Mouse (Mus musculus): ENCODE measurements around the gene Fkbp5.

Gene Fkbp5

DNA sequence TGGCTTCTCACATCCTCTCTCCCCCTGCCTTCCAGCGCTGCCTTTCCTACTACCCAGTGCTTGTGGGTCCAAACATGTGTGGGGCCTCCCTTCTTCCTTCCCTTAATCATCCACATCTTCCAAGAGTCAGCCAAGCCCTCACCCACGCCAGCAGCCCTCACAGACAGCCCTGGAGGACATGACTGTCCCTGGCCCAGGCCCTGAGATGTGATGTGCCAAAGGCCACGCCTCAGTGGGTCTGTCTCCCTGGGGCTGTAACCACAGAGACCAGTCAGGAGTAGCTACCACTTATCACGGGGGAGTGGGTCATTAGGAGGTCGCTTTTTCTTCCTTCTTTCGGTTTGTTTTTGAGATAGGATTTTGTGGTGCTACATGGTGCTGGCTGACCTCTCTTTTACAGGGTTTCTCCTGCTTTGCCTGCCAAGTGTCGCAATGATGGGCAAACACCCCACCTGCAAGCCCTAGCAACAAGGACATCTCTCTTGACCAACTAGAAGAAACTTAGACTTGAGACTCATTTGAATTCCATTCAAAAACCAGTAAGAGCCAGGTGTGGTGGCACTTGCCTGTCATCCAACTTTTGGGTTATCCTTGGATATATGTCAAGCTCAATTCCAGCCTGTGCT lies 15.0 kb downstream of the Fkbp5 start:
- DNase-seq = no peak

GRCm38 (mm10) chr17:28500465-28500864 lies 16.9 kb downstream of the Fkbp5 start:
- no peak for DNase-seq

DNA sequence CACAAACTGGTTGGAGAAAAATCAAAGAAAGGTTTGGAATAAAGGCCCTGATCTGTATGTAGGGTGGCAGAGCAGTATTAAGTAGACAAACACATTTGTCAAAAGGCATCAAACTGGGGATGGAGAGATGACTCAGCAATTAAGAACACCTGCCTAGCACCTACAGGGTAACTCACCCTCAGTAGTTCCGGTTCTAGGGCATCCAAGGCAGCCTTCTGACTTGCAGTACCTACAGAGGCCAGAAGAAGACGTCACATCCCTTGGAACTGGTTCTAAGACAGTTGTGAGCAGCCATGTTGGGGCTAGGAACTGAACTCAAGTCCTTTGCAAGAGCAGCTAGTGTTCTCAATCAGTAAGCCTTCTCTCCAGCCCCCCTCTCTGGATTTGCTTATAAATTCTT lies 18.1 kb downstream of the Fkbp5 start:
- DNase-seq = no peak

DNA sequence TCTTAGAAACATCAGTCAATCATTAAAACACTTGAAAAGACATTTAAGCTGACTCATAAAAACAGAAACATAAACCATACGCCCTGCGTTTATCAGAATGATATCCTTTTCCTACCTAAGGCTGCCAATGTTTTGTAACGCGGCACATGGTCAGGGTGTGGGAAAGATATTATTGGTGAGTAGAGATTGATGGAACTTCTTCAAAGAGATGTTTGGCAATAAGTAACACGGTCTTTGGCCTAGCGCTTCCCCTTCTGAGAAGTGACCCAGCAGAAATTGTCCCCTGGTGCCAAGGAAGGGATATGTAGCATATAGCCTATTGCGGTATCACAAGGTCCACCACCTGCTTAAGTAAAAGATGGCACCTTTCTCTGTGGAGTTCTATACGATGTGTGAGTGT lies 21.5 kb downstream of the Fkbp5 start:
- no peak for DNase-seq

GRCm38 (mm10) chr17:28491035-28491770 lies 26.1 kb downstream of the Fkbp5 start:
- DNase-seq = no peak

DNA sequence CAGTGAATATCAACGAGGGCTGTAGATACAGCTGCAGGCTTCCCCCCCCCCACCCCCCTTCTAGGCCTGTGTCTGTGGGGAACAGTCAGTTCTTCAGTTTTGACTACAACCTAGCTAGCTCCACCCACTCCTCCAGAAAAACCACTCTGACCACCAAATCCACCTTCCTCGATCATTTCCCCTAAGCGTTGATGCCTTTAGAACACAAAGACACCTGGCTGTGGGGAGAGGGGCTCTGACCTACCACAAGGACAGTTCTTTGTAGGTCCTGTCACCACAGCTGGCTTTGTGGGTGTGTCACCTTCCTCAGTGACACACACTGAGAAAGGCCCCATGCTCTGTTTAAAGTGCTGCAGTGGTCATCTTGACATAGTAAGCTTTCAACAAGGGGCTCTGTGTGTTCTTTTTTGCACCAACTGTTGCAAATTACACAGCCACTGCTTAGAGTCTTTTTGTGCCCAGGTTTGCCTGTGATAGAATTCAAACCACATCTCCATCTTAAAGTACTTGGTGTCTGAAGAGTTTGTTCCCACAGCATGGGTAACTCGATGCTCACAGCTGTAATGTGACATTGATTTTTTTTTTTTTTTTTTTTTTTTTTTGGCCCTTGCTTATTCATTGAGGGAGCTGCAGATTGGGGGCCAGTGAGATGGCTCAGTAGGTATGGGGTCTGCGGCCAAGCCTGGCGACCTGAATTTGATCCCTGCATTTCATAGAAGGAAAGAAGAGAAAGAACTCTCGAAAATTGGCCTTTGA lies 28.9 kb downstream of the Fkbp5 start:
- DNase-seq = no peak

DNA sequence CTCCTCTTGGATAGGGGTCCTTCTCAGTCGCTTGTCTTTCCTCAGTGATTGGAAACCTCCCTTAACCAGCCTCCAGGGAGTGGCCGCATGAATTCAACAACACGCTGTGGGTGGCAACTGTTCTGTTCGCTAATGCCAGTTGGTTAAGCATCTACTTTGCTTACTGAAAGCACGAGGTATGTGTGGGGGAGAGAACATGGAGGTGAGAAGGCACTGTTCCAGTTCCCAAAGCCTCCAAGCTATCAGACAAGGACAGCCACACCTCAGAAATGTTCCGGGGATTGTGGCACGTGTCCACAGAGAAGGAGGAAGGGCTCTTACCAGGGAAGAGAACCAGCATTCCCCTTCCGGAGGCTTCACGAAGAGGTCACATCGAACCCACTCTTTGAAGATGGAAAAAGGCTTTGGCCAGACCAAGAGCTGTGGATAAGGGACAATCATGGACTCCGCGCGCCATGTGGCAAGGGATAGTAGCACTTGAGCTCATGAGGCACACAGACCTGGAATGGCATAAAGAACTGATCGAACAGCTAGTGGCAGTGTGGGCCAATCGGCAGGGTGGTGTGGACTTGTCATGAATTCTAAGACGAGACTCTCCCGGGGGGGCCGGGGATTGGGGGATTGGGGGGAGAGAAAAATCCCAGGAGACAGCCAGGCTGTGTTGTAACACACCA lies 29.6 kb downstream of the Fkbp5 start:
- DNase-seq = no peak

- DNase-seq = no peak
These were observed 30.6 kb downstream of the Fkbp5 start for GRCm38 (mm10) chr17:28486720-28487119.

DNA sequence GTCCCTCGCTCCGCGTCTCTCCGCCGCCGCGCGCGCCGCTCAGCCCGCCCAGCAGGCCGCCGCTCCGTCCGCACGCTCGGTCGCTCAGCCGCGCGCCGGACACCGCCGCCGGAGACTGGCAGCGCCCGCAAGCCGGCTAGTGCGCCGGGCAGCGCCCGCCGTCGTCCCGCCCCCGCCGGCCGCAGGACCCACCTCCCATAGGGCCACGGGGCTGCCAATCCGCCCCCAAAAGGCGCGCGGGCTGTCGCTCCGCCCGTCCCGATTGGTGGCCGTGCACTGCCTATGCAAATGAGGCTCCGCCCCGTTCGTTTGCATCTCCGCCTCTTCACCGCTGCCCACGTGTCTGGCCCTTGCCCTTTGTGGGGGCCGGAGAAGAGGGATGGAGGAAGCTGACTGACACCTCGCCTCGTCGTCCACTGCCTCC lies 31.3 kb downstream of the Fkbp5 start:
- DNase-seq = peak; percentile 96

DNA sequence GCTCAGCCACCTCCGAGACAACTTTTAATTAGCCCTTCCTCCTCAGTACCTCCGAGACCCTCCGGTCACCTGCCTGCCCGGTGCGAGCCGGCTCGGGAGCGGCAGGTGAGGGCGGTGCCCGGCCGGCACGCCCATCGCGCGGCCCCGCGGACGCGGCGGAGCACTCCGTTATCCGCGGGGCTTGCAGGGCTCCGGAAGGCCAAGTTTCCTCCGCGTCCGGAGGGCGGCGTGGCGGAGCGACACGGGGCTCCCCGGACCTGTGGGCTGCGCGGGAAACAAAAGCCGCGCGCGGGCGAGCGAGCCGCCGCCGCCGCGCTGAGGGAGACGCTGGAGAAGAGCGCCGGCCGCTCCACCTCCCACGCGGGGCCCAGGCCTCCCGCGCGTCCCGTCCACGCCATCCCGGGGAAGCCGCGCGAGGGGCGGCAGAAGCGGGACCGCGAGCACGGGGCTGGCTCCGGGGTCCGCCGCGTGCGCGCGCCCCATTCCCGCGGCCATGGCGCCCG lies 31.8 kb downstream of the Fkbp5 start:
- DNase-seq = peak; percentile 42

DNA sequence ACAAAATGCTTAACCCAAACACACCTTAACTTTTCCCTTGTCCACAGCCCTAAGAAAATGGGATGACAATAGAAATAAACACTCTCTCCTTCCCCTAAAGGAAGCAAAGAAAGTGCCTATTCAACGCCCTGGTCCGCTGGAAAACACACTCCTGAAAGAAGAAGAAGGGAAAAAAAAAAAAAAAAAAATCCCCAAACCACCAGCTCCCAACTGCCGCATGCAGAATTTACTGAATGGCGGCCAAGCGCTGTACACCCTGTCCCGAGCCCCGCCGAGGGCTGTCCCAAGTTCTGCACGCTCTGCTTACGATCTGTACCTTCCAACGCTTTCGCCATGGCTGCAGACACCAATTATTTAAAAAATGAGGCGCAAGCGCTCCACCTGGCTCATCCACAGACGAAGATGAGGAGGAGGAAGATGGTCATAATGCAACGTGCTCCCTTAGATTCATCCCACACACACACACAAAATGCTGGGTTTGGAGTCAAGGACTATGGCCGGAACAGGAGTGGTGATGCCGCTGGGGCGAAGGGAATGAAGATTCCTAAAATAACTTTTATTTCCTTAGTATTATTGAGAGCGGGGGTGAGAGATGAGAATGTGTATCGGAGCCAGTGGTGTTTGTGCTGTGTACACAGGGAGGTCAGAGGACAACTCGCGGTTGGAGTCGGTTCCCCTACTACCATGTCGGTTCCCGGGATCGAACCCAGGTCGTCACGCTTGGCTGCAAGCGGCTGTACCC lies 32.5 kb downstream of the Fkbp5 start:
- peak; percentile 10 for DNase-seq

GRCm38 (mm10) chr17:28477421-28477820 lies 39.9 kb downstream of the Fkbp5 start:
- no peak for DNase-seq

DNA sequence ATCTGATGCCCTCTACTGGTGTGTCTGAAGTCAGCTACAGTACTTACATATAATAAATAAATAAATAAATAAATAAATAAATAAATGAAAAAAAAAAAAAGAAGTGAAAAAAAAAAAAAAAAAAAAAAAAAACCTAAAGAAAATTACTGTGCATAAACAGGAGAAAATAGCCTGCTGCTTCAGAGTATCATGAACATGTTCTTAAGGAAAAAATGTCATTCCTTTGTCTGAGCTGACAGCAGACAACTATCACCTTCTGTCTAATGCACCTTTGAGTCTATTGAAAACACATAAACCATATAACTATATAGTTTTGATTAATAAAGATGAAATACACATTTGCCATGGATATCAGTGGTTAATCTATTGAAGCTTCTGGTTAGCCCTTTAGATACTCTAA lies 40.9 kb downstream of the Fkbp5 start:
- no peak for DNase-seq

DNA sequence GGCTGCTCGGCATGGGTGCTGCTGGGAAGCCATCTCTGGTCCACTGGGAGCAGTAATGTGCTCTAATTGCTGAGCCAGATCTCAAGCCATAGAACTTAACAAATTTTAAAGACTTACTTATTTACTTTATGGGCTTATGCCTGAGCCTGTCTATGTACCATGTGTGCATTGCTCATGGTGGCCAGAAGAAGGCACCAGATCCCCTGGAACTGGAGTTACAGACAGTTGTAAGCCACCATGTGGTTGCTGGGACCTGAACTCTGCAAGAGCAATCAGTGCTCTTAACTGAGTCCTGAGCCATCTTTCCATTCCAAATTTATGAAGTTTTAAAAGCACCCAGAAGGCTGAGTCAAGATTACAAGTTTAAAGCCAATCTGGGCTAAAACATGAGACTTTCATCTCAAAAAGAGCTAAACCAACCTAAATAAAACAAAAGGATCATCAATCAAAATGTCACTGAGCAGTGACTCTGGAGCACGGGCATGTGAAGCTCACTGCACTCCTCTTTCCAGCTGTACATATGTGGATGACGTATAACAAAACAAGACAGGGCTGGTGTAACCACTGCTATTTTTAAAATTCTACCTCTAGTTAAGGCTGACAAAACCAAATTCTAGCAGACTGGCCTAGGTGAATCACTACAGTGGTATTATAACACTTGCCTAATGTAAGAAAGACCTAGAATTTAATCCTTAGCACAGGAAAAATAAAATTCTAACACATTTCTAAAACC lies 41.6 kb downstream of the Fkbp5 start:
- DNase-seq = no peak

DNA sequence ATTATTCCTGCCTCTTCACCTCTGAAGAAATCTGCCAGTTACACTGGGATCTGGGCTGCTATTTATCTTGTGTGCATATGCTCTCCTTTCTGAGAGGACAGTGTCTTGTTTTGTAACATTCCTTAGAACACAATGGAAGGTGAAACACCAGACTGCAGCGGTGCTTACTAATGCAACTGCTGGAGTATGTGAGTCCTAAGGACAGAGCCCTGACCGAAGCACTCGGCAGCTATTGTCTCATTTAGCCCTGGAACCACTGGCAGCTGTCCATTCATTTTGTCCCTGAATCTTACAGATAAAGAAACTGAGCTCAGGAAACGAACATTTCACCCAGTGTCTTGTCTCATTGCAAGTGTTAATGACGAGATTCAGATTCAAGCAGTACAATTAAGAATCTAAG lies 44.6 kb downstream of the Fkbp5 start:
- no peak for DNase-seq

DNA sequence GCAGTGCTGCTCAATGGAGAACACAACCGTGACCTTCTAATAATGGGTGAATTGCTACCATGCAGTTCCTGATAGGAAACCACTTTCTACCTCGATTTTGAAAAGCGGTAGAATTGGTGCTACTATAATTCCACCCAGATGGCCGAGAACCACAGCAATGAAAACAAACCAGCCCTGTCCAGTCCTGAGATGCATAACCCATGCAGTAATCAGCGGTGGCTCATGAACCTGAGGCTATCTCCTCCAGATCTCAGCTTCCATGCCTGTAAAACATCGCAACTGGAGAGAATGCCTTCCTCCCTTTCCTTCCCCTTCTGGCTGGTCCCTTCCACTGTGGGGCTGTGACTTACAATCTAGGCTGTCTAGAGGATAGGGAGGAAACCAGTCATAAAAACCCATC lies 46.5 kb downstream of the Fkbp5 start:
- no peak for DNase-seq

DNA sequence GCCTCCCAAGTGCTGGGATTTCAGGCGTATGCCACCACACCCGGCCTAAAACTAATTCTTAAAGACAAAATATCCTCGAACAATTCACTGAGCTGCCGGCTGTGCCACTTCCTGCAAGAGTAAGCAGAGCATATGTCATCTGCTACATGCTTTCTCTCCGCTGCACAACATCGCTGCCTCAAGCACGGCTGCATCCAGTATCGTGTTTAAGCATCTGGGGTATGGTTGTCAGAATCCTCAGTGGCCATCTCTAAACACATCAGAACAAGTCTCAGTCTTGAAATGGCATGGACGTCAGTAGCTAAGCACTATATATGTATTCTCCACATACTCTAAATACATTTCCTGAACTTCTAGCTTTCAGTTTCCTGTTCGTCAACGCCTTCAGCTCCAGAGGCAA lies 49.6 kb downstream of the Fkbp5 start:
- DNase-seq = no peak

GRCm38 (mm10) chr17:28465968-28466367 lies 51.4 kb downstream of the Fkbp5 start:
- no peak for DNase-seq

DNA sequence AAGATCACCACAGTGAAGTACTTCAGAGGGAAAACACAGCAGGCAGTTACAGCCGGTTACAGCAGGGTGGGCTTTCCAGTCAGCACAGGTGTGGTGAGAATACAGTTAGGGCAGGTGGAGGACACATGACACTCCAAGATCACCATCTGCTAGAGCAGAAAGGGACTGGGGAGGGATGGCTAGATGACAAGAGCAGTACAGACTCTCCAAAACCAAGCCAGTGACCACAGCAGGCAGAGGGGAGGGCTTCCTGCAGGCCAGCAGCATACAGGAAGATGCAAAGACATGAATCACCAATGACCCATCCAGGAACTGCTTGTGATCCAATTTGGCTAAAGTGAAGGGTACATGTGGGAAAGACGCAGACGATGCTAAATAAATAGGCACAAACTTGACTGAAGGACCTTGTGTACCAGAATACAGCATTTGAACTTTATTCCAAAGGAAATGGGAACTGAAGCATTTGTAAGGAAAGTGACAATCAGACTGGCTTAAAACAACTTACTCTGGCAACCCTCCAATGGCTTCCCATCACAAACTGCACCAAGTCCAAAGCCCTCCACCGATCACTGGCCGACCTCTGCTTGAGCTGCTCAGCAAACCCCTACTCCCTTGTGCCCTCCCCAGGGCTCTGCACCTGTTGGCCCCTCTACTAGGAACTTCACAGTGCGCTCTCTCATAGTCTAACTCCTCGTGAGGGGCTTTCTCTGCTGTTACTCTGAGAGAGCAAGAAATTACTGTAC lies 53.5 kb downstream of the Fkbp5 start:
- DNase-seq = no peak

- DNase-seq = no peak
These were observed 56.9 kb downstream of the Fkbp5 start for GRCm38 (mm10) chr17:28460388-28460787.

DNA sequence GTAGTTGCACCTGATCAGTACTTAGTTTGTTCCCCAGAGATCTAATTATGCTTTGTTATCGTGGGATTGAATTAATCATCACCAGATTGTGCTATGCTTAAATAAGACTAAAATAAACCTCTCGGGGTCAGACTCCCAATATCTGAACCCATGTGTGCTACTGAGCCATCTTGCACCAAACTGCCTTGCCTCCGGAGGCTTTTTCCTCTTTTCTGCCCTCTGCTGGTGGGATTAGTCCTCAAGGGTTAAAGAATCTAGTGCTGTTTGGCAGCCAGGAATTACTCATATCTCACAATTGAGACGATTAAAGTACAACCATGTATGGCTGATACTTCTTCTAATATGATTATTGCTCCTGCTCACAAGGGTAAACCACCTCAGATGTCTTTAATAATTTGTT lies 62.2 kb downstream of the Fkbp5 start:
- DNase-seq = peak; percentile 5

All from cerebellum, adult 8-10 months (tissue).